Mouse (Mus musculus) layer of hippocampus, adult 2 months (tissue): ENCODE results near the gene Bhlhe40. TPM values are rescaled to one million over a fixed set of nuclear protein-coding genes. Genes with fewer than 3 reads are reported as not detected.

ENCODE experiments used
- DNase-seq, 2 experiments: peaks; one replicate each; pipeline ENCODE4 v3.0.0; 2022; ENCODE audit warnings: low spot score in 2 of 2
- H3K27ac ChIP-seq: fragments of 200-600 bp; 2 replicates; pipeline ENCODE4 v1.8.1; 2022
- H3K4me3 ChIP-seq: fragments of 200-600 bp; 2 replicates; pipeline ENCODE4 v1.8.1; 2022; ENCODE audit warnings: mild to moderate bottlenecking
- CTCF ChIP-seq: fragments of 200-600 bp; conservative IDR thresholded peaks from 2 replicates; pipeline ENCODE4 v1.8.1; 2022; ENCODE audit warnings: antibody characterized with exemption, mild to moderate bottlenecking, moderate library complexity
- total RNA-seq, 2 experiments: library from RNA; stranded (reverse); gene quantifications; 2 replicates each; pipeline ENCODE4 v1.2.3; 2021

Bhlhe40 gene
- total RNA-seq, 2 experiments from 2014 or later, result 99.6 to 108 TPM

DNA sequence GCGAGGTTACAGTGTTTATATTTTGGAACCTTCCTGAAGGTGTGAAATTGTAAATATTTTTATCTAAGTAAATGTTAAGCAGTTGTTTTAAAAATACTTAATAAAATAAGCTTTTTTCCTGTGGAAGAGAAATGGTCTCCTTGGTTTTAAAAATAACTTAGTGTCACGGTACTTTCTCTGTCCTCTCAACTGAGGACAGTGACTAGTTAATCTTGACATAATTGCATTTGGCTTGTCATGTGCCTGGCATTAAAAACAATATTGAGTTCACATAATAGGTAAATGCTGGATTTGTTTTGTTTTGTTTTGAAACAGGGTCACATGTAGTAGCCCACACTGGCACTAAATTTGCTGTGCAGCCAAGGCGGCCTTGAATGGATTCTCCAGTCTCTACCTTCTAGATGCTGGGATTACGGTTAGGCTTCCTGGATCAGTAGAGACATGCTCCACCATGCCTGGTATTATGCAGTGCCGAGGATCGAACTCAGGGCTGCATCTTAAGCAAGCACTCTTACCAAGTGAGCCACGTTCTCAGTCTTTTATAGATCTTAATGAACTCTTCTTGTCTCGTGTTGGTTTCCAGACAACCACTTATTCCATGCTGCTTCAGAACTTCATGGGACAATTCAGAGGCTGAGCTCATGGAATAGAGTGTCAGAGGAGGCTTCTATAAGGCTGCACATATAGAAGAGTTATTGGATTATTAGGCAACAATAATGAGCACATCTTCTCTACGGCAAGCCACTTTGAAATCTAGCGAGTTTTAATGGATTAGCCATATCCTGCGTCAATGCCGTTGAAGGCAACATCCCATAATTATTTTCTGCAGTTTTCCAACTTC, 6.4 kb downstream of the Bhlhe40 start:
- Histone ChIP-seq H3K27ac (peak overlapping the region; percentile 87), H3K4me3 (peak overlapping the region; percentile 96; the same call in 1 of the 2 replicates)
- DNase-seq, result no peak
- no peak for TF ChIP-seq CTCF

DNA sequence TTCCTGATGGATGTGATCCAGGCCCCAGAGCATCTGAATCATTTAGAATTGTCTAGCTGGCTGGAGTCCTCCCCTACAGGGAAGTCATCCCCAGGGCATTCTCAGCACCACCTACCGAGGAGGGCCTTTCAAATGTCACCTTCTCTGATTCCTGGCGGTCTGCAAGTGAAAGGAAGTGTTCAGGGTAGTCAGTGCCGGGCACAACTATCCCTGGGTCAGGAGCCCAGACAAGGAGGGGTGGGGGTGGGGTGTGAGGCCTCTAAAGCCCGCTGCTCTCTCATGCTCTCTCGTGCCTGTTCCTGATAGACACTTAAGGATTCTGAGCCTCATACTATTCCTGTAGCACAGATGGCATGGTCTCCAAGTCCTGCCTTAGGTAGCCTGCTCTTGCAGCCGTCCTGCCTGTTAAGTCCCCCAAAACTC, 7.2 kb downstream of the Bhlhe40 start:
- Histone ChIP-seq H3K4me3 (no peak overlapping the region), H3K27ac (peak overlapping the region; percentile 87)
- no peak for TF ChIP-seq CTCF
- DNase-seq, result no peak

DNA sequence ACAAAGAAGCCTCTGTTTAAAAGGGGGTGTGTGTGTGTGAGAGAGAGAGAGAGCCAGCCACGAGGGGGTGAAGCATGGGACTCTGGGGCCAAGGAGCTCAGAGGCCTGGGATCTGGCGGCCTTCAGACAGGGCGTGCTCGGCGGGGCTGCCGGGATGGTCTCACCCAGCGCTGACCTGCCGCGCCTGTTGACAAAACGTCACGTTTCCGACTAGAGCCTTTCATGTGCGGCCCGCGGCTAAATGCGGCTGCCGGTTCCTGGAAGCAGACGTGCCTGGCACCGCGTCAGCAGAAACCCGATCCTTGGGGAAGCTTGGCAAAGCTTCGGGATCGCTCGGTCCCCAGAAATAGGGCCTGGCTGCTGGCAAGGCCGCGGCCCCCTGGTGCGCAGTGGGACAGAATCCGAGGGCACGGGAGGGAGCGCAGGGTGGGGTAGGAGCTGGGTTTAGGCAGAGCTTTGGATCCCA, 7.9 kb downstream of the Bhlhe40 start:
- peak overlapping the region; percentile 87 for H3K27ac ChIP-seq
- peak; percentile 70 to 75 for DNase-seq
- H3K4me3 ChIP-seq, result peak overlapping the region; percentile 38
- TF ChIP-seq CTCF, result 0 out of 2 replicates have a peak, but pooled peaks have one; percentile 8

DNA sequence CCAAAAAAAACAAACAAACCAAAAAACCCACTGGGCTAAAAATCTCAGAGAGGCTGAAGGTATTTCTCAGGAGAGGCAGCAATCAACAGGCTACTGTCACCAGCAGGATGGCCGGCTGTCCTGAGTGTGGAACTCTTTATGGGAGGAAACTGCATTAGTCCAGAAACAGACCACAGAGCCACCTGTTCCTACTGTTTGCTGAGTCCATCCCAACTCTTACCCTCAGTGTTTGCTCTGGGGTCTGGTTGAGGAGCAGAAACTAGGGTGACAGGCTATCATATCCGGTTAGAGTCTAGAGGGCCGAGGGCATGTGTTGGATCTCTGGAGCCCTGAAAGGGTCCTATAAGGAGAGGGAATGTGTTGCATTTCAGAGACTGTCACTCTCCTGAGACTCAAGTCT, 9.8 kb downstream of the Bhlhe40 start:
- DNase-seq, result no peak
- H3K27ac ChIP-seq, result no peak overlapping the region
- TF ChIP-seq CTCF, result no peak

DNA sequence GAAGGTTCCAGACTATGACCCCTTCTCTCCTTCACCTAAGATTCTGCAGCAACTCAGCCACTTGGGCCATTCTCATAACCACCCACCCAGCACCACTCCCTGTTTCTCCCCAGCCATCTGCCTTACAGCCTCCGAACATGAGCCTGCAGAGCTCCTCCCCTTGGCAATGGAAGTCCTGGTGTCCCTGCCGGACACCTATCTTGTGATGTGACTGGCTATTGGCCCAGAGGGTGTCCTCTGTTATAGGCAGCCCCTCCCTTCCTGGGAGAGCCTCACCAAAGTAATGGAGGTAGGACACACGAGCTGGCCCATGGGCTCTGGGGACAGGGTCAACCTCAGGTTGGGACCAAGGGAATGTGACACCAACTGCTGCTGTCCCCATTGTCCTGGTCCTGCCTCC, 10.4 kb downstream of the Bhlhe40 start:
- TF ChIP-seq CTCF, result no peak
- Histone ChIP-seq H3K27ac (no peak overlapping the region), H3K4me3 (no peak overlapping the region)
- DNase-seq, result no peak

More for the DNA sequence above, 9.8 kb downstream of the Bhlhe40 start:
- H3K4me3 ChIP-seq, result no peak overlapping the region

DNA sequence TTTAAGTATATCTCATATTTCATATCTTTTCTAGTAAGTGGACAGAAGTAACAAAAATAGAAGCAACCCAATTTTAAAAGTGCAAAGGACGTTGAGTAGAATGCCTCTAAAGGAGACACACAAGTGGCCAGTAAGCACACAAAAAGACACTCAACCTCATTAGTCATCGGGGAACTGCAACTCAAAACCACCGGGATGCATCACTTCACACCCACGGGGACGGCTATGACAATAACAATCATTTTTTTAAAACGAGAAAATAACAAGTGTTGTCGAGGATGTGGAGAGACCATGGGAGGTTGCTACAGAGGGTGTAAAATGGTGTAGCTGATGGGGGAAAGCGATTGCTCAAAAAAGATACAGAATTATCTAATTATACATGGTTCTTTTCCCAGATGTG, 11.7 kb downstream of the Bhlhe40 start:
- H3K27ac ChIP-seq, result no peak overlapping the region
- H3K4me3 ChIP-seq, result no peak overlapping the region

DNA sequence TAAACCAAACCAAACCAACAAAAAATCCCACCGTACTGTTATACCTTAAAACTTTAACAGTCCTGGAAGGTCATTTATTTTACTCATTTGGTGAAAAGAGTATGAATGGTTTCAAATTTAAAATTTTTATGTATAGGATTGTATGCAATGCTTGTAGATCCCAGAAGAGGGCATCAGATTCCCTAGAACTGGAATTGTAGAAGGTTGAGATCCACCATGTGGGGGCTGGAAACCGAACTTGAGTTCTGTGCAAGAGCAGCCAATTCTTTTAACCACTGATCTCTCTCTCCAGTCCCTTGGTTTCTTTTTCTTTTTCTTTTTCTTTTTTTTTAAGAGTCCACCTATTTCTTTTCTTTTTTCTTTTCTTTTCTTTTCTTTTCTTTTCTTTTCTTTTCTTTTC, 13.8 kb downstream of the Bhlhe40 start:
- DNase-seq, result no peak
- no peak overlapping the region for H3K27ac ChIP-seq
- peak; percentile 35 for TF ChIP-seq CTCF

More for the DNA sequence above, 11.7 kb downstream of the Bhlhe40 start:
- no peak for TF ChIP-seq CTCF
- no peak for DNase-seq

DNA sequence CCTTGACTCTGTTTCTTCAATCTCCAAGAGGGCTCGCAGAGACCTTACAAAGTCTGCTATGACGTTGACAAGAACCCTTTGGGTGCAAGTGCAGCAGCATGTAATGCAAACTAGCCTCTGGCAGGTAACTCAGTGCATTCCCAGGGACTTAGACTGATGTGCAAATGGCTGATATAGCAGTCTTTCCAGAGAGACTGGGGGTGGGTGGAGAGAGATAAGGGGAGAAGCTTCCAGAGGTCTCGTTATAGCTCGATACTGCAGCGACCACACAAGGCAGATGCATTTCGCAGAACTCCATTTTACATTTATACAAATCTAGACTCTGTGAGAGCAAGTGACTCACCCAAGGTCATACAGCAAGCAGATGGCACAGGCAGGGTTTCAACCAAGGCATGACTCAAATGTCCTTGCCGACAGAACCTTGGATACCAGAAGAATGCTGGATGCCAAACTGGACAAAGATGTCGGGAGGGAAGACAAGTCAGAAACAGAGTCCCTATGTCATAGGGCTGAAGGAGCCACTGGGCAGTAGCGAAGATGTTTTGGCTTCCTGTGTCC, 16.4 kb downstream of the Bhlhe40 start:
- no peak overlapping the region for H3K4me3 ChIP-seq
- no peak for TF ChIP-seq CTCF
- no peak overlapping the region for H3K27ac ChIP-seq
- DNase-seq, result no peak

More for the DNA sequence above, 13.8 kb downstream of the Bhlhe40 start:
- H3K4me3 ChIP-seq, result no peak overlapping the region

DNA sequence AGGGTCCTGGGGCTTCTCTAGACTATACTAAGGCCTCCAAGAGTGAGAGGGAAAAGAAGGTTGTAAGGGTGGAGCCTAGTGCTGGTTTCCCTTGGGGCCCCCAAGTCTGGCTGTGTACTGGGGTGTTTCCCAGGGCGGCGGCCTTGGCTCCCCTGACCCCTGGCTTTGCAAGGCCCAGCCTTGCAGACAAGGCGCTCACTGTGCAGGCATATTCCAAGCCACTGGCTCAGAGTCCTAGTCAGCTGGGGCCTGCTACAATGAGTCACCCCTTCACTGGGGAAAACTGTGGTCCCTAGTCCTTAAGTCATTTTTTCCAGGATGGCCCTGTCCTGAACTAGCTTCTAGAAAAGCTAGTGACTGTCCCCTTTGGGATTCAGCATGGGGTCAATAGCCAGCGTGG, 17.3 kb downstream of the Bhlhe40 start:
- no peak for TF ChIP-seq CTCF

DNA sequence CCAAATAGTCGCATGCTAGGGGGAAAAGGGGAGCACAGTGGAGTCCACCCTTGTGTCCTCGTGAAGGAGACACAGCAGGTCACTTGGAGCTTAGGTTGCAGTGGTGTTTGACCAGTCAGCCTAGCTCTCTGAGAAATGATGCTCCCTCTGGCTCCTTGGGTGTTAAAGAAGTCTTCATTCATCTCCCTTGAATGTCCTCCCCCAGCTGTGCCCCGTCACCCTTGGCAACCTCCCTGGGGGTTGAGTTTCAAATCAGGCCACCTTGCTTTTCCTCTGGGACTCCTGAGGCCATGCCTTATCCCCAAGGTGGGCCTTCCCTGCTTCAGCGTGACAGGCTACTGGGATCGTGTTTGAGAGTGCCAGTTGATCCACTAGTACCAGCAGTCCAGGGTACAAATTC, 17.8 kb downstream of the Bhlhe40 start:
- no peak for DNase-seq
- Histone ChIP-seq H3K27ac (no peak overlapping the region), H3K4me3 (no peak overlapping the region)
- TF ChIP-seq CTCF, result no peak

More for the DNA sequence above, 17.3 kb downstream of the Bhlhe40 start:
- DNase-seq, result no peak
- no peak overlapping the region for H3K27ac ChIP-seq
- H3K4me3 ChIP-seq, result no peak overlapping the region

DNA sequence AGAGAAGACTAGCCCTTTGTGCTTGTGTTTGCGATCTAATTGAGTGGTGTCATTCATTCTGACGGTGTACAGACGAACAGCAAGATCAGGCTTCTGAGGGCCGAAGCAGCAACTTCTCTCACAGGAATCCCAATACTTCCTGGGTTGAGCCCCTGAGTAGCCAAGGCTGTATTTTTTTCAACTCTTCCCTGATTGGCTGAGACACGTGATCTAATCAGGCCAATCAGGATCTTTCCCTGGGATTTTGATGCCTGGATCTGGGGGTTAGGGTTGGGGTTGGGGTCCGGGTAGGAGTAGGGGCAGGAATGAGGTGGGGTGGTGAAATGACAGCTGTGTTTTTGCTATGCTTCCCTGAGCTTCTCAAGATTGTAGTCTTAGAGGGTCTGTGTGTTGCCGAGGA, 20.1 kb downstream of the Bhlhe40 start:
- Histone ChIP-seq H3K27ac (no peak overlapping the region), H3K4me3 (no peak overlapping the region)
- no peak for DNase-seq
- no peak for TF ChIP-seq CTCF

DNA sequence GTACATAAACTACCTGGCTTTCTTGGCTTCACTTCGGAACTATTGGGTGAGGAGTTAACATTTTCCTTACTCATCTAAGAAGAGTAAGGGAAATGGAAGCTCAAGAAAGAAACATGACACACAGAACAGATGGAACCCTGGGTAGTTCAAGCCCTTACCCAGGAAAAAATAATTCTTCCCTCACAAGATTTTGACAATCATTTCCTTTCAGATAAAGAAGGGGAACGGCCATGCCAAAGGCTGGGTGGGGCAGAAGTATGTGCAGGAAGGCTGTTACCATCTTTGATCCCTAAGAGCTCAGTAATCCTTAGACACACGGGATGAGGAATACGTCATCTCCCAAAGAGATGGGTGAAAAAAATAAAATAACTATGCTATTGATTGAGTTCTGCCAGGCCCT, 20.7 kb downstream of the Bhlhe40 start:
- H3K27ac ChIP-seq, result no peak overlapping the region
- no peak overlapping the region for H3K4me3 ChIP-seq
- TF ChIP-seq CTCF, result no peak
- no peak for DNase-seq

DNA sequence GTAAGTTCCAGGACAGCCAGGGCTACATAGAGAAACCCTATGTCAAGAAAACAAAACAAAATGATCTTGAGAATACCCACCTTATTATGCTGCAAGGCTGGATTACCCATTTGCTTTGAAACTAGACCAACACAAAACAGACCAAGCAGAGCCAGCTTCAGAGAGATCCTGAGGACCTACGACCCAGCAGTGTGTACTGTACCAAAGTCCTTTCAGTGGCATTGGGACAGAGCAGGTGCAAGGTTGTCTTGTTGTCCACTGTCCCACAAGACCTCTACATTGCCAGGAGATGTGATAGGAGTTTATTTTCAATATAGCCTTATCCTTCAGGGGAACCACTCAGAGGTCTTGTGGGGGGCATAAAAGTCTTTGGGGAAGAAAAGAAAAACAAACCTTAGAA, 22.7 kb downstream of the Bhlhe40 start:
- H3K4me3 ChIP-seq, result no peak overlapping the region
- no peak overlapping the region for H3K27ac ChIP-seq
- no peak for DNase-seq
- no peak for TF ChIP-seq CTCF

DNA sequence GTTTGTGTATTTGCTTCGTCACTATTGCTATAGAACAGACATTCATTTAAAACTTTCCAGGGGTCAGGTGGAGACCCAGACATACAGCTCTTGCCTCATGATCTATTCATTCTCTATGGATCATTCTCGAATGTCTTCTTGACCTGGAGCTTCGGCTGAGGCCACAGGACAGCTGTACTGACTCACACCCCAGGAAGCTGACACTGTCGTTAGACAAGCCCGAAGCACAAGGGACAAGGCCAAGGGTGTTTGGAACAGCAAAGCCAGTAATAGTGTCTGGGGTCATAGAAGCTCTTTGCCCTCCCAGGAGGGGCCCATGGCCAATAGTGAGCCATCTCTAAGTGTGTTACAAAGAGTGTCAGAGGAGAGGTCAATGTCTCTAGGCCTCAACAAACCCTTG, 24.0 kb downstream of the Bhlhe40 start:
- Histone ChIP-seq H3K4me3 (no peak overlapping the region), H3K27ac (no peak overlapping the region)
- no peak for TF ChIP-seq CTCF
- no peak for DNase-seq
